Mouse (Mus musculus): ENCODE measurements around the gene Mfsd6l. TPM values are rescaled to one million over a fixed set of nuclear protein-coding genes. Genes with fewer than 3 reads are reported as not detected.

The Mfsd6l gene
- total and polyA plus RNA-seq, 3 experiments, result 0.27 TPM; not detected in 2

DNA sequence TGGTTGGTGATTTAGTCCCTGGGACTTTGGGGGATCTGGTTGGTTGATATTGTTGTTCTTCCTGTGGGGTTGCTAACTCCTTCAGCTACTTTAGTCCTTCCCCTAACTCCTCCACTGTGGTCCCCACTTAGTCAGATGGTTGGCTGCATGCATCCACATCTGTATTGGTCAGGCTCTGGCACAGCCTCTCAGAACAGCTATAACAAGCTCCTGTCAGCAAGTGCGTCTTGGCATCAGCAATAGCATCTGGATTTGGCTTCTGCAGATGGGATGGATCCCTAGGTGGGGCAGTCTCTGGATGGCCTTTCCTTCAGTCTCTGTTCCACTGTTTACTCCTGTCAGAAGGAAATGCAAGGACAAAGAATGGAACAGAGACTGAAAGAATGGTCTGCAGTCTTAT is 21.1 kb downstream of the Mfsd6l start:
- DNase-seq (ENCODE audit: low spot score) (no peak), ATAC-seq (ENCODE audit: extremely low read depth, insufficient number of reproducible peaks, low FRiP score, poor library complexity, severe bottlenecking) (no peak)
- no peaks in the 10 kb centered on the region for H3K36me3 ChIP-seq (replicated peaks)
- no peaks in the 10 kb centered on the region for H3K4me1 ChIP-seq (ENCODE audit: insufficient read depth, low read depth, low read length)
- TF ChIP-seq TAL1 (conservative IDR thresholded peaks at IDR 0.05; ENCODE audit: low read depth, low read length), result no peak
- TF ChIP-seq GATA2 (IDR thresholded peaks at IDR 0.05; ENCODE audit: borderline replicate concordance, low read depth, low read length), result no peak
- no peak for TF ChIP-seq GATA1 (IDR thresholded peaks at IDR 0.05; ENCODE audit: borderline replicate concordance, low read length)
- no peak for TF ChIP-seq POLR2AphosphoS5 (IDR thresholded peaks at IDR 0.05; ENCODE audit: insufficient replicate concordance, low read depth, low read length)
- no peak for TF ChIP-seq CTCF (IDR thresholded peaks at IDR 0.05; ENCODE audit: low read depth, low read length)
- no peak overlapping the region for H3K4me3 ChIP-seq (ENCODE audit: low read depth, low read length)
- H3K9me3 ChIP-seq (replicated peaks), result no peaks in the 10 kb centered on the region
- peaks cover 5% of the 10 kb centered on the region; the same call in 1 of the 2 replicates for H3K27me3 ChIP-seq (ENCODE audit: insufficient read depth, low read length)

DNA sequence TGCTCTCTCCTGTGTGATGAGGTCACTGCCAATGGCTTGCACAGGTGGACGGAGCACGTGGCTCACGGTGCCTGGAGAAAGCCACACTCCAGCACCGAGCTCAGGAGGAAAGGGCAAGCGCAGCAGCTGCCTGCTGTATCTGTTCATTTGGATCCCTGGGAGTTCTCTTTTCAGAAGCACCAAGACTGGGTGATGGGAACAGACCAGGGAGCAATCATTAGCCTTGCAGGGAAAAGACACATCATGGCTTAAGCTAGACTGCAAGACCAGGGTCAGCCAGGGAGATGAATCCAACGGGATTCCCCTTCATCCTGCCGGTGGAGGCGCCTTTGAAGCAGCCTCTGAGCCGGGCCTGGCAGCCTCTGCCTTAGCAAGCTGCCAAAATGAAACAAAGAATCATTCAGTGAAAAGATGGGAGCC is 23.5 kb downstream of the Mfsd6l start:
- Histone ChIP-seq H3K27me3 (ENCODE audit: insufficient read depth, low read length) (peaks cover 6% of the 10 kb centered on the region; the same call in 1 of the 2 replicates), H3K36me3 (replicated peaks) (no peaks in the 10 kb centered on the region), H3K9me3 (replicated peaks) (no peaks in the 10 kb centered on the region), H3K4me3 (ENCODE audit: low read depth, low read length) (no peak overlapping the region), H3K4me1 (ENCODE audit: insufficient read depth, low read depth, low read length) (no peaks in the 10 kb centered on the region)
- DNase-seq (ENCODE audit: low spot score), result no peak
- no peak for TF ChIP-seq CTCF (IDR thresholded peaks at IDR 0.05; ENCODE audit: low read depth, low read length)
- no peak for TF ChIP-seq GATA1 (IDR thresholded peaks at IDR 0.05; ENCODE audit: borderline replicate concordance, low read length)
- no peak for TF ChIP-seq GATA2 (IDR thresholded peaks at IDR 0.05; ENCODE audit: borderline replicate concordance, low read depth, low read length)
- no peak for TF ChIP-seq TAL1 (conservative IDR thresholded peaks at IDR 0.05; ENCODE audit: low read depth, low read length)
- no peak for TF ChIP-seq POLR2AphosphoS5 (IDR thresholded peaks at IDR 0.05; ENCODE audit: insufficient replicate concordance, low read depth, low read length)
- no peak for ATAC-seq (ENCODE audit: extremely low read depth, insufficient number of reproducible peaks, low FRiP score, poor library complexity, severe bottlenecking)

DNA sequence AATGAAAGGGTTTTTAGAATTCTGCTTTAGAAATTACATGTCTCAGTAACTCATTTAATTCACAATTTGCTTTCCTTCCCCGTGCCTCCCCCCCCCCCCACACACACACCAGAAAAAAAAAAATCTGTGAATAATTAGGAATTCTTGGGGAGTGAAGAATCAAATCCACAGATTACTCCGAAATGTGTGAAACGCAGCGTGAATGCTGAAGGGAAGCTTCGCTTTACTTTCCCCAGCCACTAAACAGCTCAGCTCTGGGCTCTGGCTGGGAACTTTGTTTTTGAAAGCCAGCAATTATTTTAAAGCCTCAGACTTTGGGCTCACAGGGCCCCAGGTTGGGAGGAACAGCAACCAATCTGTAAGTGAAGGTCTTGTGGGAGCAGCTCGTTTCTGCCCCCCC is 24.6 kb downstream of the Mfsd6l start:
- DNase-seq (ENCODE audit: low spot score) (no peak), ATAC-seq (ENCODE audit: extremely low read depth, insufficient number of reproducible peaks, low FRiP score, poor library complexity, severe bottlenecking) (no peak)
- Histone ChIP-seq H3K4me3 (ENCODE audit: low read depth, low read length) (no peak overlapping the region), H3K36me3 (replicated peaks) (no peaks in the 10 kb centered on the region), H3K27me3 (ENCODE audit: insufficient read depth, low read length) (peaks cover 6% of the 10 kb centered on the region; the same call in 1 of the 2 replicates), H3K4me1 (ENCODE audit: insufficient read depth, low read depth, low read length) (no peaks in the 10 kb centered on the region), H3K9me3 (replicated peaks) (no peaks in the 10 kb centered on the region)
- TF ChIP-seq CTCF (IDR thresholded peaks at IDR 0.05; ENCODE audit: low read depth, low read length) (no peak), GATA2 (IDR thresholded peaks at IDR 0.05; ENCODE audit: borderline replicate concordance, low read depth, low read length) (no peak), GATA1 (IDR thresholded peaks at IDR 0.05; ENCODE audit: borderline replicate concordance, low read length) (no peak), POLR2AphosphoS5 (IDR thresholded peaks at IDR 0.05; ENCODE audit: insufficient replicate concordance, low read depth, low read length) (no peak), TAL1 (conservative IDR thresholded peaks at IDR 0.05; ENCODE audit: low read depth, low read length) (no peak)

DNA sequence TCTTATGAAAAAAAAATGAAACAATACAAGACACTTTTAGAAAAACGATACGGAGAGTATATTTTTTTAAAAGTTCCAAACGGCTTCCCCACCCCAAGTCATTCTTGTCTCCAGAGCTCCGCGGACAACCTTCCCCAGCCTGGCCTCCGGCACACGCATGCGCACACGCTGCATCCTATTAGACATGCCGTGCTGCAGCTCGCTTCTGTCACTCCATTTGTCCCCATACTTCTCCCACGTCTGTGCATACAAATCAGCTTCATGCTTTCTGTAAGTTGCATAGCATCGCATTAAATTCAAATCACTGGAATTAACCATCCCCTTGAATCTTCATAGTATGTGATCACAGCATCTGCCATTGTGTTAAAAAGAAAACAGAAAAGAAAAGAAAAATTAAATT is 27.2 kb downstream of the Mfsd6l start:
- no peaks in the 10 kb centered on the region for H3K4me1 ChIP-seq (ENCODE audit: insufficient read depth, low read depth, low read length)
- peaks cover 9% of the 10 kb centered on the region; the same call in 1 of the 2 replicates for H3K27me3 ChIP-seq (ENCODE audit: insufficient read depth, low read length)
- no peak for TF ChIP-seq GATA1 (IDR thresholded peaks at IDR 0.05; ENCODE audit: borderline replicate concordance, low read length)
- TF ChIP-seq CTCF (IDR thresholded peaks at IDR 0.05; ENCODE audit: low read depth, low read length), result no peak
- no peak for TF ChIP-seq POLR2AphosphoS5 (IDR thresholded peaks at IDR 0.05; ENCODE audit: insufficient replicate concordance, low read depth, low read length)
- no peak for TF ChIP-seq TAL1 (conservative IDR thresholded peaks at IDR 0.05; ENCODE audit: low read depth, low read length)
- no peak for TF ChIP-seq GATA2 (IDR thresholded peaks at IDR 0.05; ENCODE audit: borderline replicate concordance, low read depth, low read length)
- ATAC-seq (ENCODE audit: extremely low read depth, insufficient number of reproducible peaks, low FRiP score, poor library complexity, severe bottlenecking), result no peak
- H3K36me3 ChIP-seq (replicated peaks), result no peaks in the 10 kb centered on the region
- H3K4me3 ChIP-seq (ENCODE audit: low read depth, low read length), result no peak overlapping the region
- H3K9me3 ChIP-seq (replicated peaks), result no peaks in the 10 kb centered on the region
- no peak for DNase-seq (ENCODE audit: low spot score)

DNA sequence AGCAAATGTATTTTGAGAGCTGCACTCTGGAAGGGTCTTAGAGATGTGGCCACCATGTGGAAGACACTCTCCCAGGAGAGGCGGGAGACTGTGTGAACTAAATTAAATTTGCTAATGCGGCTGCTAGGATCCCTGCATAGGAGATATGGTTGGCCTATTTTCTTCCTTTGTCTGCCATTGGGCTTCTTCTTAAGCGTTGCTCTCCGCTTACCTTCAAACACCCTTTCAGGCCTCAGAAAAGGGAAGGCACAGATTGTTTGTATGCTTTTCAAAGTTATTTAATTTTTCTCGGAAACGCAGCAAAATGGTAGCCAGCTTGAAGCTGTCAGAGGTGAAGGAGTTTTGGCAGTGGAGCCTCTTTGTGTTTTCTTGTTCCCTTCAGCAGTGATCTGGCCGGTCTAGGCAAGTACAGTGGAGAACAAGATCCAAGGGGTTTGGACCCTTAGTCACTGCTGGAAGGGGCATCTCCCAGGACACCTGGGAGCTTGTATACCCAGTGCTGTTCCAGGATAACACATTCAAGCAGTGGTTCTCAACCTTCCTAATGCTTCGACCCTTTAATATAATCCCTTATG is 28.0 kb downstream of the Mfsd6l start:
- TF ChIP-seq GATA1 (IDR thresholded peaks at IDR 0.05; ENCODE audit: borderline replicate concordance, low read length), result no peak
- no peak for TF ChIP-seq CTCF (IDR thresholded peaks at IDR 0.05; ENCODE audit: low read depth, low read length)
- TF ChIP-seq TAL1 (conservative IDR thresholded peaks at IDR 0.05; ENCODE audit: low read depth, low read length), result no peak
- no peak for TF ChIP-seq GATA2 (IDR thresholded peaks at IDR 0.05; ENCODE audit: borderline replicate concordance, low read depth, low read length)
- TF ChIP-seq POLR2AphosphoS5 (IDR thresholded peaks at IDR 0.05; ENCODE audit: insufficient replicate concordance, low read depth, low read length), result no peak
- DNase-seq (ENCODE audit: low spot score) (no peak), ATAC-seq (ENCODE audit: extremely low read depth, insufficient number of reproducible peaks, low FRiP score, poor library complexity, severe bottlenecking) (no peak)
- Histone ChIP-seq H3K4me1 (ENCODE audit: insufficient read depth, low read depth, low read length) (no peaks in the 10 kb centered on the region), H3K36me3 (replicated peaks) (no peaks in the 10 kb centered on the region), H3K9me3 (replicated peaks) (no peaks in the 10 kb centered on the region), H3K4me3 (ENCODE audit: low read depth, low read length) (no peak overlapping the region), H3K27me3 (ENCODE audit: insufficient read depth, low read length) (peaks cover 9% of the 10 kb centered on the region; the same call in 1 of the 2 replicates)

DNA sequence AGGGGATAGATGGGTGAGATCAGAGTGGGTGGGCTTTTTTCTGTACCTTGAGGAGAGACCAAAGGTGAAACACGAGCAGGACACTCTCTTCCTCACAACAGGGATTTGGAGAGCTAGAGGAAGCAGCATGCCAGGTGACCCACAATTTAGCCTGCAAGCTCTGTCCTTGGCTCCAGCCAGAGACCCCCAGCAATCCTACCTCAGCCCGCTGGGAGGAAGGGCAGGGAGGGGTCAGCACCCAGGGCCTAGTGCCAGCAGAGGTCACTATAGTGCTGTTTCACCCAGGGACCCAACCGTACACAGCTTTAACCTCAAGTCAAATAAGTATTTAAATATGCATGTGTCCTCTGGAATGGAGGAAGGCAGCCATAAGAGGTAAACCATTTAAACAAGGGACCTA is 29.9 kb downstream of the Mfsd6l start:
- Histone ChIP-seq H3K27me3 (ENCODE audit: insufficient read depth, low read length) (peaks cover 5% of the 10 kb centered on the region; the same call in 1 of the 2 replicates), H3K36me3 (replicated peaks) (no peaks in the 10 kb centered on the region), H3K4me1 (ENCODE audit: insufficient read depth, low read depth, low read length) (no peaks in the 10 kb centered on the region), H3K4me3 (ENCODE audit: low read depth, low read length) (no peak overlapping the region), H3K9me3 (replicated peaks) (no peaks in the 10 kb centered on the region)
- no peak for DNase-seq (ENCODE audit: low spot score)
- no peak for ATAC-seq (ENCODE audit: extremely low read depth, insufficient number of reproducible peaks, low FRiP score, poor library complexity, severe bottlenecking)
- TF ChIP-seq CTCF (IDR thresholded peaks at IDR 0.05; ENCODE audit: low read depth, low read length) (no peak), POLR2AphosphoS5 (IDR thresholded peaks at IDR 0.05; ENCODE audit: insufficient replicate concordance, low read depth, low read length) (no peak), GATA2 (IDR thresholded peaks at IDR 0.05; ENCODE audit: borderline replicate concordance, low read depth, low read length) (no peak), GATA1 (IDR thresholded peaks at IDR 0.05; ENCODE audit: borderline replicate concordance, low read length) (no peak), TAL1 (conservative IDR thresholded peaks at IDR 0.05; ENCODE audit: low read depth, low read length) (no peak)

Measured in G1E (cell line).